Mouse (Mus musculus) lung, postnatal 0 days (tissue): ENCODE measurements around the gene Ablim1.

Experiments used
- CTCF ChIP-seq: IDR thresholded peaks from 2 replicates; pipeline ENCODE4 v1.5.1; 2016; ENCODE audit warnings: antibody characterized with exemption, mild to moderate bottlenecking
- EP300 ChIP-seq: IDR thresholded peaks from 2 replicates; pipeline ENCODE4 v1.6.1; 2016; ENCODE audit warnings: antibody characterized with exemption, mild to moderate bottlenecking, control low read depth

DNA sequence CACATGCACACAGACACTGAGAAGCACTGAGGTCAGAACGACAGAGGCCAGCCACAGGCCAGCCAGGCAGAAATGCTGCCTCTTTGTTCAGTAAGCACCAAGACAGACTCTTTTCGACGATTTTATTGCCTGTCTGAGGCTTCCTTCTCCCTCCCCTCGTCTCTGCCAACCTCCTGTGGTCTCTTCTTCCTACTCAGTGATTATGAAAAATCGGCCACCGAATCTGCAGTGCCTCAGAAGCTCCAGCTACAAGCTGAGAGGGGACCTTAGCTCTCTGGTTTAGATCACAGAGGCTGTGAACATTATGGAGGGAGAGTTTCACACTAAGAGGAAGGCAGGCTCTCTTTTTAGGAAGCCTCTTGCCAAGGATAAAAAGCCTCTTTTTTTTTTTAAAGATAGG, 167.0 kb downstream of the Ablim1 start:
- no peak for TF ChIP-seq EP300
- TF ChIP-seq CTCF = no peak
